Mouse (Mus musculus) lung, embryonic 14.5 days (tissue): ENCODE measurements at regions not wholly inside any gene's neighbourhood (a gene's known extent, or its start where the extent isn't known, plus 50 kb on each side); places are given as distances from the start of the nearest gene placed in this dataset.

ENCODE experiments used
- ATAC-seq: fragments of 200-750 bp; cut with Nextera tagmentation; 2 replicates; pipeline ENCODE4 v1.8.0; 2017; ENCODE audit warnings: mild to moderate bottlenecking, moderate TSS enrichment, moderate library complexity; ENCODE audit not compliant: insufficient read depth
- DNase-seq: peaks from one replicate; pipeline ENCODE4 v3.0.0-alpha.2; 2015
- H3K27ac ChIP-seq: fragments of 300-500 bp; sonication (generic); 2 replicates; pipeline ENCODE4 v1.5.1; 2014; ENCODE audit warnings: low read depth, mild to moderate bottlenecking, moderate library complexity
- H3K27me3 ChIP-seq: fragments of 300-500 bp; sonication (generic); 2 replicates; pipeline ENCODE4 v1.6.1; 2014; ENCODE audit warnings: low read length, control low read depth; ENCODE audit not compliant: insufficient read depth
- H3K36me3 ChIP-seq: fragments of 300-500 bp; sonication (generic); 2 replicates; pipeline ENCODE4 v1.6.1; 2014; ENCODE audit warnings: control low read depth; ENCODE audit not compliant: insufficient read depth
- H3K4me1 ChIP-seq: fragments of 300-500 bp; sonication (generic); 2 replicates; pipeline ENCODE4 v1.6.1; 2014; ENCODE audit warnings: antibody characterized with exemption, control low read depth; ENCODE audit not compliant: insufficient read depth
- H3K4me2 ChIP-seq: fragments of 300-500 bp; sonication (generic); 2 replicates; pipeline ENCODE4 v1.6.1; 2014; ENCODE audit warnings: mild to moderate bottlenecking
- H3K4me3 ChIP-seq: fragments of 300-500 bp; sonication (generic); 2 replicates; pipeline ENCODE4 v1.5.1; 2014; ENCODE audit warnings: low read depth, low read length
- H3K9ac ChIP-seq: fragments of 300-500 bp; sonication (generic); 2 replicates; pipeline ENCODE4 v1.6.1; 2014
- H3K9me3 ChIP-seq: fragments of 300-500 bp; sonication (generic); 2 replicates; pipeline ENCODE4 v1.6.1; 2016; ENCODE audit warnings: low read depth, low read length, control low read depth
- CTCF ChIP-seq: IDR thresholded peaks from 2 replicates; pipeline ENCODE4 v1.5.1; 2016; ENCODE audit warnings: antibody characterized with exemption, low read depth
- WGBS: fragments of 180-500 bp; shearing (Covaris S2); extraction: QIAGEN DNeasy Blood & Tissue Kit; methylation state at CpG from one replicate; pipeline ENCODE4 v1.1.7; 2014; 5-methylcytosine and 5-hydroxymethylcytosine counted together

- H3K27ac ChIP-seq = peak overlapping the region; percentile 84
- no peak overlapping the region for H3K4me2 ChIP-seq
- 0 out of 2 replicates have a peak, but pooled peaks cover 6% of the 10 kb centered on the region for H3K4me1 ChIP-seq
- H3K27me3 ChIP-seq = no peaks in the 10 kb centered on the region
- no peak overlapping the region for H3K9ac ChIP-seq
- ATAC-seq (no peak), DNase-seq (no peak)
- TF ChIP-seq CTCF = no peak
- H3K4me3 ChIP-seq = no peak overlapping the region
- WGBS = 52% methylated on average over 4 of the region's 4 CpGs
- no peaks in the 10 kb centered on the region for H3K36me3 ChIP-seq
- H3K9me3 ChIP-seq = no peaks in the 10 kb centered on the region
Measured at GRCm38 (mm10) chr4:95143130-95143529, 91.1 kb upstream of the Jun start.

GRCm38 (mm10) chr4:95143668-95144067 is 91.6 kb upstream of the Jun start:
- Histone ChIP-seq H3K9ac (no peak overlapping the region), H3K27me3 (no peaks in the 10 kb centered on the region), H3K9me3 (no peaks in the 10 kb centered on the region), H3K36me3 (no peaks in the 10 kb centered on the region), H3K4me2 (no peak overlapping the region), H3K4me1 (0 out of 2 replicates have a peak, but pooled peaks cover 6% of the 10 kb centered on the region), H3K4me3 (no peak overlapping the region), H3K27ac (peak overlapping the region; percentile 84)
- TF ChIP-seq CTCF = no peak
- 65% methylated on average over 5 of the region's 5 CpGs for WGBS
- ATAC-seq (peak; percentile 90), DNase-seq (peak; percentile 56)

- Histone ChIP-seq H3K9me3 (no peaks in the 10 kb centered on the region), H3K36me3 (no peaks in the 10 kb centered on the region), H3K27ac (peak overlapping the region; percentile 71), H3K4me2 (no peak overlapping the region), H3K4me1 (0 out of 2 replicates have a peak, but pooled peaks cover 6% of the 10 kb centered on the region), H3K9ac (no peak overlapping the region), H3K27me3 (no peaks in the 10 kb centered on the region), H3K4me3 (no peak overlapping the region)
- no peak for TF ChIP-seq CTCF
- DNase-seq (no peak), ATAC-seq (no peak)
Measured at GRCm38 (mm10) chr4:95144440-95144839, 92.4 kb upstream of the Jun start.

- no peak overlapping the region for H3K4me3 ChIP-seq
- 0 out of 2 replicates have a peak, but pooled peaks cover 6% of the 10 kb centered on the region for H3K4me1 ChIP-seq
- H3K4me2 ChIP-seq = no peak overlapping the region
- H3K27ac ChIP-seq = no peak overlapping the region
- H3K9me3 ChIP-seq = no peaks in the 10 kb centered on the region
- DNase-seq (no peak), ATAC-seq (no peak)
- H3K27me3 ChIP-seq = no peaks in the 10 kb centered on the region
- no peaks in the 10 kb centered on the region for H3K36me3 ChIP-seq
- TF ChIP-seq CTCF = no peak
- H3K9ac ChIP-seq = no peak overlapping the region
- WGBS = 74% methylated on average over 5 of the region's 5 CpGs
Measured at GRCm38 (mm10) chr4:95146268-95146667, 94.2 kb upstream of the Jun start.

GRCm38 (mm10) chr4:95148665-95149064 is 96.6 kb upstream of the Jun start:
- peaks cover 7% of the 10 kb centered on the region; the same call in 1 of the 2 replicates for H3K4me1 ChIP-seq
- H3K36me3 ChIP-seq = no peaks in the 10 kb centered on the region
- 51% methylated on average over 1 of the region's 1 CpGs for WGBS
- no peak overlapping the region for H3K4me3 ChIP-seq
- H3K4me2 ChIP-seq = no peak overlapping the region
- no peaks in the 10 kb centered on the region for H3K9me3 ChIP-seq
- ATAC-seq = no peak
- H3K27me3 ChIP-seq = no peaks in the 10 kb centered on the region
- no peak for TF ChIP-seq CTCF
- no peak overlapping the region for H3K9ac ChIP-seq
- no peak overlapping the region for H3K27ac ChIP-seq
- DNase-seq = no peak

GRCm38 (mm10) chr4:95151678-95152077 is 99.7 kb upstream of the Jun start:
- Histone ChIP-seq H3K9ac (no peak overlapping the region), H3K4me2 (no peak overlapping the region), H3K36me3 (no peaks in the 10 kb centered on the region), H3K9me3 (no peaks in the 10 kb centered on the region), H3K27me3 (no peaks in the 10 kb centered on the region), H3K4me3 (no peak overlapping the region), H3K27ac (no peak overlapping the region), H3K4me1 (peaks cover 25% of the 10 kb centered on the region)
- DNase-seq = no peak
- no peak for ATAC-seq
- WGBS = 83% methylated on average over 8 of the region's 8 CpGs
- no peak for TF ChIP-seq CTCF

GRCm38 (mm10) chr4:95152431-95153115 is 100.6 kb upstream of the Jun start:
- no peak overlapping the region for H3K4me3 ChIP-seq
- no peaks in the 10 kb centered on the region for H3K36me3 ChIP-seq
- H3K27me3 ChIP-seq = no peaks in the 10 kb centered on the region
- DNase-seq (no peak), ATAC-seq (no peak)
- H3K4me1 ChIP-seq = peaks cover 31% of the 10 kb centered on the region
- no peaks in the 10 kb centered on the region for H3K9me3 ChIP-seq
- H3K27ac ChIP-seq = peak overlapping the region; percentile 22; the same call in 1 of the 2 replicates
- TF ChIP-seq CTCF = no peak
- no peak overlapping the region for H3K9ac ChIP-seq
- WGBS = 70% methylated on average over 4 of the region's 4 CpGs
- H3K4me2 ChIP-seq = no peak overlapping the region
